Mouse (Mus musculus) c-Kit-positive CD71-negative TER-119-negative erythroid progenitor cells, embryonic 14.5 days (primary cell): ENCODE measurements around the gene Gm28897.
"Not testable (repeated sequence)": the region's sequence is repeated elsewhere in the genome, so short reads cannot be mapped to it uniquely, and the experiment has no call there.

Experiments
- DNase-seq: peaks from one replicate; pipeline ENCODE4 v3.0.0-alpha.2; 2013; ENCODE audit warnings: low read depth

Gm28897 gene

GRCm38 (mm10) chrY:80926695-80927094 is at the start of gene Gm28897:
Gene Gm28897 (plus strand): TSS chrY:80926995.
- DNase-seq = not testable (repeated sequence)
